Mouse (Mus musculus) forebrain, embryonic 16.5 days (tissue): ENCODE data around the gene Nop10. TPM values are rescaled to one million over a fixed set of nuclear protein-coding genes. Genes with fewer than 3 reads are reported as not detected.
"Not testable (repeated sequence)": the region's sequence is repeated elsewhere in the genome, so short reads cannot be mapped to it uniquely, and the experiment has no call there.

Experiments
- ATAC-seq: fragments of 200-750 bp; cut with Nextera tagmentation; 2 replicates; pipeline ENCODE4 v1.8.0; 2017; ENCODE audit warnings: mild to moderate bottlenecking, moderate library complexity
- H3K27ac ChIP-seq: fragments of 300-500 bp; sonication (generic); 2 replicates; pipeline ENCODE4 v1.5.1; 2014; ENCODE audit warnings: low read length, control low read depth
- H3K27me3 ChIP-seq: fragments of 300-500 bp; sonication (generic); replicated peaks from 2 replicates; pipeline ENCODE4 v1.6.1; 2014; ENCODE audit warnings: low read length; ENCODE audit not compliant: control insufficient read depth, insufficient read depth
- H3K36me3 ChIP-seq: fragments of 300-500 bp; sonication (generic); 2 replicates; pipeline ENCODE4 v1.6.1; 2014; ENCODE audit not compliant: control insufficient read depth, insufficient read depth
- H3K4me1 ChIP-seq: fragments of 300-500 bp; sonication (generic); replicated peaks from 2 replicates; pipeline ENCODE4 v1.6.1; 2014; ENCODE audit warnings: low read length; ENCODE audit not compliant: control insufficient read depth, insufficient read depth
- H3K4me2 ChIP-seq: fragments of 300-500 bp; sonication (generic); 2 replicates; pipeline ENCODE4 v1.6.1; 2014; ENCODE audit warnings: mild to moderate bottlenecking, low read length, control low read depth
- H3K4me3 ChIP-seq: fragments of 300-500 bp; sonication (generic); replicated peaks from 2 replicates; pipeline ENCODE4 v1.5.1; 2014; ENCODE audit warnings: mild to moderate bottlenecking, low read length, control low read depth
- H3K9ac ChIP-seq: fragments of 300-500 bp; sonication (generic); replicated peaks from 2 replicates; pipeline ENCODE4 v1.6.1; 2014; ENCODE audit warnings: low read depth, low read length, control low read depth
- H3K9me3 ChIP-seq: fragments of 300-500 bp; sonication (generic); 2 replicates; pipeline ENCODE4 v1.6.1; 2016; ENCODE audit warnings: low read length; ENCODE audit not compliant: control insufficient read depth
- WGBS: fragments of 180-500 bp; shearing (Covaris S2); extraction: QIAGEN DNeasy Blood & Tissue Kit; methylation state at CpG from one replicate; pipeline ENCODE4 v1.1.7; 2014; 5-methylcytosine and 5-hydroxymethylcytosine counted together
- polyA plus RNA-seq: library from polyadenylated mRNA; unstranded; fragments of >200 nt; fragmentation: Nextera tagmentation; extraction: Ambion mirVana; gene quantifications from 2 replicates; pipeline ENCODE4 v1.2.1, GENCODE M21; 2015

Nop10 gene
- polyA plus RNA-seq, 1 experiment from 2014 or later, result 169 TPM

DNA sequence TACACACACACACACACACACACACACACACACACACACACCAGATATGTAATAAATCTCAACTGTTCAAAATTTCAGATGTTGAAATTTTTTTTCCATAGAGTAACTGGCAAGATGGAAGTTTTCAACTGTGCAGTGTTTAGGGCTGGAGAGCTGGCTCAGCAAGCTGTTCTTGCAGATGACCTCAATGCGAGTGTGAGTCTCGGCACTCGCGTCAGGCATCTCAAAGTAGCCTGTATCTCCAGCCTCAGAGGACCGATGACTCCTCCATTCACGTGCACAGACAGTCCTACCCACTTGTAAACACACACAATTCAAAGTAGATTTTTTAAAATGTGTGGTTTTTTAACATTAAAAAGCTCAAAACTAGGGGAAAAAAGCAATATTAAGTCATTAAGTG lies 11.7 kb downstream of the Nop10 start:
- H3K4me3 ChIP-seq, result no peak overlapping the region
- 94% methylated on average over 6 of the region's 6 CpGs for WGBS
- no peak for ATAC-seq
- H3K36me3 ChIP-seq, result no peaks in the 10 kb centered on the region
- H3K9ac ChIP-seq, result no peak overlapping the region
- no peaks in the 10 kb centered on the region for H3K9me3 ChIP-seq
- H3K27me3 ChIP-seq, result no peaks in the 10 kb centered on the region
- H3K4me1 ChIP-seq, result peaks cover 14% of the 10 kb centered on the region
- no peak overlapping the region for H3K27ac ChIP-seq
- no peak overlapping the region for H3K4me2 ChIP-seq

DNA sequence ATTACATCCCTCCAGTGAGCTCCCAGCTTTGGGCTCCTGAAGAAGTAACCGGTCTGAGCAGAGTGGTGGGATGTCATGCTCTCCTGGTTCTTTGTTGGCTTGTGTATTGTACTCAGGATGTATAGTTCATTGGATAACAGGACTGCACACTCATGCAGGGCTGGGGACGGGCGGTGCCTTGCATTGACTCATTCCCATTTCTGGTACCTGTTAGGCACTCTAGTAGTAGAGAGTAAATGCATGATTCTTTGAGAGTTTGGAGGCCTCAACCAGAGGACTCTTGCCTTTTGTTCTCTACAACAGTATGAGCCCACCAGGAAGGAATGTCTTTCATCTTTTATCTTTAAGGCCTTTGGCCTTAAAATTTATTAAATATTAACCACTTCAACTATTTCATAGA lies 15.1 kb downstream of the Nop10 start:
- 95% methylated on average over 3 of the region's 3 CpGs for WGBS
- Histone ChIP-seq H3K36me3 (no peaks in the 10 kb centered on the region), H3K27me3 (no peaks in the 10 kb centered on the region), H3K27ac (no peak overlapping the region), H3K9me3 (no peaks in the 10 kb centered on the region), H3K4me1 (no peaks in the 10 kb centered on the region), H3K4me3 (no peak overlapping the region), H3K9ac (no peak overlapping the region), H3K4me2 (no peak overlapping the region)
- ATAC-seq, result no peak

DNA sequence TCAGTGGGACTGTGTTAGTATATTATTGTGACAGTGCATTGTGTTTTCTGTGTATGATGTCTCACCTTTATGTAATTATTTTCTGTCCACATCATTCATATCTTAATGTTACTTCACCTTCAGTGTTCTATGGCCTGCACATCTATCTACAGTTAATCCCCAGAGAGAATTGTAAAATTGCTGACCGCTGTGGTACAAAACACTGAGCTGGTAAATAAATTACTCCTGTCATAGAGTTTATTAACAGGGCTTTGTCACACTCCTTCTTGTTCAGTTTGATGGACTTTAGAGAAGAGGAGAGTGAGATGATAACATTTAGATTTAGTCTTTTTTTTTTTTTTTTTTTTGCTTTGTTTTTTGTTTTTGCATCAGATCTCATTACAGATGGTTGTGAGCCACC lies 21.1 kb downstream of the Nop10 start:
- Histone ChIP-seq H3K36me3 (no peaks in the 10 kb centered on the region), H3K4me3 (no peak overlapping the region), H3K9me3 (no peaks in the 10 kb centered on the region), H3K27me3 (no peaks in the 10 kb centered on the region), H3K27ac (no peak overlapping the region), H3K4me2 (no peak overlapping the region), H3K4me1 (peaks cover 7% of the 10 kb centered on the region), H3K9ac (no peak overlapping the region)
- WGBS, result 94% methylated on average over 1 of the region's 1 CpGs
- ATAC-seq, result no peak

DNA sequence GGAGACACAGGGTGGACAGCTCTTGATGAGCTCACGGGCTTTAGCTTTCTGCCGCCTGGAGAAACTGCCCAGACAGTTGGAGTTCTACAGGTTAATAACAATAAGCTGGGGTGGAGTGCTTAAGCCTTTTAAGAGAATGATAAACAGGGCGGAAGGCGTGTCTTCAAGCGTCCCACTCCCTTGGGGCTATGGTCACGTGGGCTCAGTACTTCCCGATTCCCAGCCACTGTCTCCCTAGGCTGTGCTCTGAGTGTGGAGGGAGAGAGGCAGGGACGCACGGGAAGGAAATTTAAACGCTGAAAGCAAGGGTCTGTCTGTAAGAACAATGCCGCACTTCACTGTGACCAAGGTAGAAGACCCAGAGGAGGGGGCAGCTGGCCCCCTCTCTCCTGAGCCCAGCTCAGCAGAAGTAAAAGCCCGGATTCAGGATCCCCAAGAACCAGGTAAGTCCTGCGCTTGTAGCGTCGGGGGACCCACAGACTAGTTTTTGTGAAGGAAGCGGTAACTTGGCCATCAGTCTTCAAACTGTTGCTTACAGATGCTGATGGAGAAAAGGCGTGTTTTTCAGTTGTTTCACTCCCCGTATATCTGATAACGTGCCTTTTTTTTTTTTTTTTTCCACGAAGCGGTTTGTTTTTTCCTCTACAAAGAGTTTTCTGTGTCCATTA lies 22.8 kb downstream of the Nop10 start:
- Histone ChIP-seq H3K4me3 (peak overlapping the region; percentile 43), H3K27me3 (no peaks in the 10 kb centered on the region), H3K9me3 (no peaks in the 10 kb centered on the region), H3K4me2 (peak overlapping the region; percentile 80), H3K36me3 (no peaks in the 10 kb centered on the region), H3K4me1 (peaks cover 7% of the 10 kb centered on the region), H3K9ac (peak overlapping the region; percentile 60), H3K27ac (no peak overlapping the region)
- under 1% methylated on average over 21 of the region's 21 CpGs for WGBS
- ATAC-seq, result peak; percentile 93

DNA sequence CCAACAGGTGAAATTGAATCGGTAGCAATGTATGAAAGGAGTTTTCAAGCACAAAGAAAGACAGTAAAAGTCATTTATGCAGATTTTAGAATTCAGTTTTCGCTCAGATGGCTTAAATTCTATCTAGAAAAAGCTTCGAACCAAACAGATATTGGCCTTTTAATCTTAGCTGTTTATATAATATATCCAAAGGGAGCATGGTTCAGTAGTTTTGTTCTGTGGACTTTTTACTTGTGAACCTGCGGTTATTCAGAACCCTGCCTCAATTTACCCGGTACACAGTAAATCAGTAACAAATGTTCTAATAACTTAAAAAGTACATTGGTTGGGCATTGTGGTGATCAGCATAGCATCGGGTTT lies 23.3 kb downstream of the Nop10 start:
- Histone ChIP-seq H3K27ac (no peak overlapping the region), H3K4me3 (no peak overlapping the region; the same call in 1 of the 2 replicates), H3K36me3 (no peaks in the 10 kb centered on the region), H3K27me3 (no peaks in the 10 kb centered on the region), H3K4me1 (peaks cover 7% of the 10 kb centered on the region), H3K9ac (no peak overlapping the region), H3K4me2 (peak overlapping the region; percentile 80), H3K9me3 (no peaks in the 10 kb centered on the region)
- no peak for ATAC-seq
- WGBS, result 57% methylated on average over 6 of the region's 6 CpGs

DNA sequence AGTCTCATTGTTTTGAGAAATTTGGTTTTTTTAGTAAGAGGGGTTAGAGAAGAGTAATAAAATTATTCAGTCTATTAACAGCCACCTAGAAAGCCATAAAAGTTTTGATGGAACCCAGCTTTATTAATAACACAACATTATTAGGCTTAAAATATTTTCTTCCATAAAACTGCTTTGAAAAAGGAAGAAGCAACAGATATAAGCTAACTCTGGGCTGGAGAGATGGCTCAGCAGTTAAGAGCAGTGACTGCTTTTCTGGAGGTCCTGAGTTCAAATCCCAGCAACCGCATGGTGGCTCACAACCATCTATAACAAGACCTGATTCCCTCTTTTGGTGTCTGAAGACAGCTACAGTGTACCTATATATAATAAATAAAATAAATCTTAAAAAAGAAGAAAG lies 24.3 kb downstream of the Nop10 start:
- H3K9ac ChIP-seq, H3K36me3 ChIP-seq, ATAC-seq, H3K27me3 ChIP-seq, H3K4me2 ChIP-seq, H3K4me3 ChIP-seq, H3K27ac ChIP-seq, H3K4me1 ChIP-seq, H3K9me3 ChIP-seq: not testable (repeated sequence)
- WGBS, result 92% methylated on average over 1 of the region's 1 CpGs

DNA sequence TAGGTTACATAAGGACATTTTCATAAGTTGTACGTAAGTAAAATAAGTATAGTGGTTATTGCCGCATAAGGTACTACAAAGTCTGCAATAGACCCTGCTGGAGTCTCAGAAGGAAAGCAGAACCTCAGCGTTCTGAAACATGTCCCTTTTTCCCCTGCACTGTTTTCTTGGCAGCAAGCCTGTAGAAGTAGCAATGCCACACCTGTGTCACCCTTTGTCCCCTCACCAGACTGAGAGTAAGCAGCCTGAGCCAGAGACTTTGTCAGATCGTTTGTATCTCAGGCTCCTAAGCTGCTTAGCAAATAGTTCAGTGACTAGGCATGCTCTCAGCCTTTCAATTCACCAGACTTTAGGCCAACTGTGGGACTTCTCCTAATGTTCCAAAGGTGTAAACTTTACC lies 25.3 kb downstream of the Nop10 start:
- Histone ChIP-seq H3K9me3 (no peaks in the 10 kb centered on the region), H3K27me3 (no peaks in the 10 kb centered on the region), H3K4me2 (no peak overlapping the region), H3K4me3 (no peak overlapping the region), H3K9ac (no peak overlapping the region), H3K27ac (no peak overlapping the region), H3K4me1 (peaks cover 7% of the 10 kb centered on the region), H3K36me3 (no peaks in the 10 kb centered on the region)
- 59% methylated on average over 4 of the region's 4 CpGs for WGBS
- no peak for ATAC-seq

DNA sequence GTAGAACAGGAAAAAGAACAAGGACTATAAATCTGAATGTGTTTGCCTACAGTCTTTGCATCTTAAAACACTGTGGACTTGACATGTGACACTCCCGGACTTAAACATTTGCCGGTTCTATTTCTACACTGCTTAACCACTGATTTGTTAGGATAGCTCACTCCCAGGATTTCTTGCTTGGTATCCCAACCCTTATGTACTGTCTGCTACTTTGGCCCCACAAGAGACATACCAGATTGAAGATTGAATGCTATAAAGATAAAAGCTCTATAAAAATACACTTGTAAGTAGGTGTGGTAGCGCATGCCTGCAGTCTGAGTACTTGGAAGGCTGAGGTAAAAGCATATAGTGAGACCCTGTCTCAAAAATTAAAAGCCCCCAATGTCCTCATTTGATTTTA lies 27.8 kb downstream of the Nop10 start:
- no peaks in the 10 kb centered on the region for H3K36me3 ChIP-seq
- H3K9ac ChIP-seq, result no peak overlapping the region
- no peak for ATAC-seq
- no peaks in the 10 kb centered on the region for H3K9me3 ChIP-seq
- no peak overlapping the region for H3K27ac ChIP-seq
- H3K4me2 ChIP-seq, result no peak overlapping the region
- peaks cover 2% of the 10 kb centered on the region for H3K4me1 ChIP-seq
- WGBS, result 93% methylated on average over 3 of the region's 3 CpGs
- H3K4me3 ChIP-seq, result no peak overlapping the region
- H3K27me3 ChIP-seq, result no peaks in the 10 kb centered on the region

DNA sequence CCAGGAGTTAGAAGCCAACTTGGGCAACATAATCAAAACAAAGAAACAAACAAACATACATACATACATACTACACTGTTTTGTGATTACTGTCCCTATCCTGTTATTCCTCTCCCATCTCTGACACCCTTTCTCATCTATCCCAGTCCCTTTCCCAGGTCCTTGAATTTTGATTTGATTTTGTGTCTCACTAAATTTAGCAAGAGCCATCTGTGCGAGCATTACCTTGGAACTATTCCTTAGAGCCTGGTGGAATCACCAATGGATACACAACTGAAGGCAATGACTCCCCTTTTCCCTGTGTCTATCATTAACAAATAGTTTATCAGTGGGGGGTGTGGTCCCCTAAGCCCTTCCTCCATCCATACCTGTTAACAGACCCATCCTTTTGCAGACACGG lies 31.1 kb downstream of the Nop10 start:
- no peak overlapping the region for H3K9ac ChIP-seq
- H3K9me3 ChIP-seq, result no peaks in the 10 kb centered on the region
- H3K4me3 ChIP-seq, result no peak overlapping the region
- ATAC-seq, result no peak
- no peaks in the 10 kb centered on the region for H3K36me3 ChIP-seq
- H3K4me2 ChIP-seq, result no peak overlapping the region
- H3K27me3 ChIP-seq, result no peaks in the 10 kb centered on the region
- no peak overlapping the region for H3K27ac ChIP-seq
- WGBS, result 80% methylated on average over 2 of the region's 2 CpGs
- no peaks in the 10 kb centered on the region for H3K4me1 ChIP-seq

DNA sequence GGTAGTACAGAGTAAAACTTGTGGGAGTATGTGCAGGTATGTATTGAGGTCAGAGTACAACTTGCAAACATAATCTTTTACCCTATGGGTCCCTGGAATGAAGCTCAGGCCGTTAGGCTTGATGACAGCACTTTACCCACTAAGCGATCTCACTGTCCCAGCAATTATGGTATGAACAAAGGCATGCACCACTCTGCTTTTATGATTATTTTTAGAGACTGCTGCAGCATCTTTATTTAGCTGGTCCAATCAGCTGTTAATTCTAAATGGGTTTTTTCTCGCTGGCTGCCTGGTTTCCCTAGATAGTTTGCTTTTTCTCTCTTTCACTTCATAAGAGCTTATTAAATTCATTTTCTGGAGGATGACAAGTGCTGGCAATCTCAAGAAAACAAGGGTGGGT lies 34.5 kb downstream of the Nop10 start:
- ATAC-seq, result peak; percentile 54; the same call in 1 of the 2 replicates
- Histone ChIP-seq H3K4me3 (no peak overlapping the region), H3K36me3 (no peaks in the 10 kb centered on the region), H3K9me3 (no peaks in the 10 kb centered on the region), H3K4me2 (no peak overlapping the region), H3K9ac (no peak overlapping the region), H3K27ac (no peak overlapping the region), H3K27me3 (no peaks in the 10 kb centered on the region), H3K4me1 (no peaks in the 10 kb centered on the region)
- 61% methylated on average over 3 of the region's 3 CpGs for WGBS
